In the genomic region with DNA sequence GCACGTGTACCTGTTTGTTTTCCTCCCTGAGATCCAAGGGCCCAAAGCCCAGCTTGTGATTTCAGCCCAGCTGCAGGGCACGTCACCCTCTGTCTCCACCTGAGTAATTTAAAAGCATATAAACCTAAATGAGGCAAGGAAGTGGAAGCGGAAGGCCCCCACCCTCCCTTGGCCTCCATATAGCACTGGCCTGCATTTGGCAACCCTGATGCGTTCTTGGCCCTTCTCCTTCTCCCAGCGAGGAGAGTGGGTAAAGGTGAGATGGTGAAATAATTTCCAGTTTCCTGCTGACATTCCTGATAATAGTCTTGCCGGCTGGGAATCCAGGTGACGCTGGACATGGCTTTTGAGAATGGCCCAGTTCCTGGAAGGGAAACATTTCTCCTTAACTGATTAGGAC, we compare ENCODE assay signal across 23 mouse cellular contexts. TPM values are rescaled to one million over a fixed set of nuclear protein-coding genes. Genes with fewer than 3 reads are reported as not detected.
"Had no signal": no experiment of that assay in that cellular context is flagged by ENCODE, and none has a peak within 500 bp of the region (broad histone marks: within the 10 kb centered on the region; RNA-seq: fewer than 3 reads in every experiment).

No protein-coding gene starts in this region.

- ATAC-seq: liver, postnatal 0 days; midbrain, embryonic 16.5 days had no signal

- H3K4me2 ChIP-seq: lung, embryonic 15.5 days; midbrain, embryonic 12.5 days; neural tube, embryonic 13.5 days; neural tube, embryonic 15.5 days had no signal

- H3K9ac ChIP-seq: liver, postnatal 0 days; lung, embryonic 15.5 days; midbrain, embryonic 12.5 days; neural tube, embryonic 13.5 days; neural tube, embryonic 15.5 days had no signal

- H3K27ac ChIP-seq: lung, embryonic 15.5 days; midbrain, embryonic 10.5 days; midbrain, embryonic 12.5 days; neural tube, embryonic 13.5 days; neural tube, embryonic 15.5 days had no signal

- H3K4me1 ChIP-seq: lung, embryonic 15.5 days; midbrain, embryonic 10.5 days; midbrain, embryonic 12.5 days; neural tube, embryonic 13.5 days; neural tube, embryonic 15.5 days had no signal

- H3K9me3 ChIP-seq: lung, embryonic 15.5 days; midbrain, embryonic 10.5 days; midbrain, embryonic 12.5 days; neural tube, embryonic 13.5 days; neural tube, embryonic 15.5 days had no signal

- H3K27me3 ChIP-seq: lung, embryonic 15.5 days; midbrain, embryonic 12.5 days; neural tube, embryonic 13.5 days; neural tube, embryonic 15.5 days had no signal

- H3K4me3 ChIP-seq: lung, embryonic 15.5 days; midbrain, embryonic 10.5 days; midbrain, embryonic 12.5 days; myocyte; neural tube, embryonic 13.5 days; neural tube, embryonic 15.5 days had no signal

- DNase-seq: liver, postnatal 0 days; lung, adult 2 months; lung, postnatal 10 days; lung, postnatal 4 days; midbrain, embryonic 14.5 days; retina, postnatal 1 day; right cerebral cortex, adult 18-20 months; right cerebral cortex, postnatal 25 days; right cerebral cortex, postnatal 4 days; thymus, adult 18-20 months; thymus, postnatal 14 days; thymus, postnatal 36 days had no signal

- H3K36me3 ChIP-seq: lung, embryonic 15.5 days; midbrain, embryonic 10.5 days; midbrain, embryonic 12.5 days; neural tube, embryonic 13.5 days; neural tube, embryonic 15.5 days had no signal

RNA-seq across cellular contexts. Expression of gene Slc9a3, which starts 16.8 kb away (rescaled TPM):
- total RNA-seq: megakaryocyte, adult 5-6 weeks; megakaryocyte-erythroid progenitor cell, adult 5-6 weeks had no signal
- polyA plus RNA-seq: liver, postnatal 0 days; lung, embryonic 15.5 days; midbrain, embryonic 10.5 days; neural tube, embryonic 11.5 days; stomach, embryonic 14.5 days had no signal
